Mouse (Mus musculus): ENCODE data around the gene Cyb5rl. TPM values are rescaled to one million over a fixed set of nuclear protein-coding genes. Genes with fewer than 3 reads are reported as not detected.
"Not testable (repeated sequence)": the region's sequence is repeated elsewhere in the genome, so short reads cannot be mapped to it uniquely, and the experiment has no call there.

Cyb5rl gene
- polyA plus RNA-seq, 1 experiment: 11.0 TPM

DNA sequence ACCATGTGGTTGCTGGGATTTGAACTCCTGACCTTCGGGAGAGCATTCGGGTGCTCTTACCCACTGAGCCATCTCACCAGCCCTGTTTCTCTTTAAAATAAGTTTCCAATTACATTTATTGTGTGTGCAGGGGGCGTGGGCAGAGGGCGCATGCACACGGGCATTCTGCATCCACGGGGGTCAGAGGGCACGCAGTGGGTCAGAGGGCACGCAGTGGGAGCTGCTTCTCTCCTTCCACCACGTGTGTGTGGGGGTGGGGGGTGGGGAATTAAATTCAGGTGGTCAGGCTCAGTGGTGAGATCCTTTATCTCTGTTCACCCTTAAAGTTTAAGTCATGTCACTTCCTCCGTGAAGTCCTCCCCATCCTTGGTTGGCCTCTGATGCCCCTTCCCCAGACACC is 31.6 kb downstream of the Cyb5rl start:
- H3K4me3 ChIP-seq (replicated peaks; ENCODE audit: extremely low read depth, low read depth, low read length): no peak overlapping the region
- 77% methylated on average over 10 of the region's 10 CpGs for WGBS
- no peak for DNase-seq
- no peak for TF ChIP-seq CTCF (IDR thresholded peaks at IDR 0.05; ENCODE audit: insufficient read depth, low read length)
- no peak for TF ChIP-seq POLR2A (IDR thresholded peaks at IDR 0.05; ENCODE audit: borderline replicate concordance, extremely low read depth, low read depth, low read length)
- H3K4me1 ChIP-seq (ENCODE audit: control insufficient read depth, insufficient read depth, low read length): no peaks in the 10 kb centered on the region

DNA sequence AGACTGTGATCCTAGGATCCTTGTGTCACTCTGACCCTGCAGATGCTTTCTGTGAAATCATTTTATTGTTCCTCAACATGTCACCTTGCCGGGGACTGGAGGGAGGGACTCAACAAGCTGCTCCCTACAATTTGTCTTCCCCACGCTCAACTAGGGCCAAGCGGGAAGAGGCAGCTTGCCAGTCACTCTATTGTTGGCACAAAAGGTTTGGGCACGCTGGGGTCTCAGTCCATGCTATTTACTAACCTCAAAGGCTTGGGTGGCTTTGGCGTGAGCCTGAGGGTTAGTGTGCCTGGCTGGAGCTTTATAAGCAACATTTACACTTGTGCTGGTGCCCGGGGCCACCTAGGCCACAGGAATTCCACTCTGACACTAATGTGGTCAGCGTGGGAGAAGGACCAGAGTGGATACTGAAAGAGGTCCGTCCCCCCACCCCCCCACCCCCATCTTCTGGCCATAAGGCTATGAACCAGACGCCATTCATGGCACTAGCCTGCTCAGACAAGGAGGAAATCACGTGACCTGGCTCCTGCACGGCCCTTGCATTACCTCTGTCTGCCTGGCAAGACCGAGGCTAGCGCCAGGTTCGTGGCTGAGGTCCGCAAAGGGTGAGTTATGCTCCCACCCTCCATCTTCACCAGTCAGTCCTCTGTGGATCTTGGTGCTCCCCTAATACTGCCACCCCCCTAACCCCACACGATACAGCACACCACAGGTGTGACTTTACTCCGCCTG is 32.2 kb downstream of the Cyb5rl start:
- Histone ChIP-seq H3K4me1 (ENCODE audit: control insufficient read depth, insufficient read depth, low read length) (no peaks in the 10 kb centered on the region), H3K4me3 (replicated peaks; ENCODE audit: extremely low read depth, low read depth, low read length) (no peak overlapping the region)
- DNase-seq: no peak
- 71% methylated on average over 17 of the region's 17 CpGs for WGBS
- TF ChIP-seq CTCF (IDR thresholded peaks at IDR 0.05; ENCODE audit: insufficient read depth, low read length) (no peak), POLR2A (IDR thresholded peaks at IDR 0.05; ENCODE audit: borderline replicate concordance, extremely low read depth, low read depth, low read length) (no peak)

DNA sequence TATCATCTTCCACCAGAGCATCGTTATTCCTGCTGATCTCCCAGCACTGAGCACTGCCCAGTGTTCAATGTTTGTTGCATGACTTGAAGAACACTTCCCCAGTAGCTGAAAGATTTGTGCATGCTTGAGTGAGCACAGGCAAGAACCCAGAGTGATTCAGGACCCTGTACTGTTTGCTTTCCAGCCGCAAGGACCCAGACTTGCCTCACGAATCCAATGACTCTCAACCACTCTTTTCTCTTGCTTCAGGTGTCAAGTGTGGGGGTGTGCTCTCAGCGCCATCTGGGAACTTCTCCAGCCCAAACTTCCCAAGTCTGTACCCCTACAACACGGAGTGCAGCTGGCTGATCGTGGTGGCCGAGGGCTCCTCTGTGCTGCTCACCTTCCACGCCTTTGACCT is 35.4 kb downstream of the Cyb5rl start:
- 68% methylated on average over 8 of the region's 8 CpGs for WGBS
- no peaks in the 10 kb centered on the region for H3K4me1 ChIP-seq (ENCODE audit: control insufficient read depth, insufficient read depth, low read length)
- no peak overlapping the region for H3K4me3 ChIP-seq (replicated peaks; ENCODE audit: extremely low read depth, low read depth, low read length)
- TF ChIP-seq CTCF (IDR thresholded peaks at IDR 0.05; ENCODE audit: insufficient read depth, low read length): no peak
- no peak for TF ChIP-seq POLR2A (IDR thresholded peaks at IDR 0.05; ENCODE audit: borderline replicate concordance, extremely low read depth, low read depth, low read length)
- no peak for DNase-seq

DNA sequence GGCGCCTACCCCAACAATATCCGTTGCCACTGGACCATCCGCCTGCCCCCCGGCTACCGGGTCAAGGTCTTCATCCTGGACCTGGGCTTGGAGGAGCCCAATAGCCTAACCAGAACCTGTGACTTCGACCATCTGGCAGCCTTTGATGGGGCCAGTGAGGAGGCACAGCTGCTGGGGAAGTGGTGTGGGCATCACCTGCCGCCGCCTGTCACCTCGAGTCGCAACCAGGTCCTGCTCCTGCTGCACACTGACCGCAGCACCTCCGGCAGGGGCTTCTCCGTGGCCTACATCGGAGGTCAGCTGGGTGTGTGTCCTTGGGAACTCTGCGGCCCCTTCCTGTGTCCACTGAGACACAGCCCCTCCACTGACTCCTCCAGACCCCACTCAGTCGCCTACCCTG is 40.0 kb downstream of the Cyb5rl start:
- Histone ChIP-seq H3K4me1 (ENCODE audit: control insufficient read depth, insufficient read depth, low read length) (no peaks in the 10 kb centered on the region), H3K4me3 (replicated peaks; ENCODE audit: extremely low read depth, low read depth, low read length) (no peak overlapping the region)
- DNase-seq: no peak
- TF ChIP-seq POLR2A (IDR thresholded peaks at IDR 0.05; ENCODE audit: borderline replicate concordance, extremely low read depth, low read depth, low read length) (no peak), CTCF (IDR thresholded peaks at IDR 0.05; ENCODE audit: insufficient read depth, low read length) (no peak)
- 87% methylated on average over 16 of the region's 16 CpGs for WGBS

- Histone ChIP-seq H3K4me3 (replicated peaks; ENCODE audit: extremely low read depth, low read depth, low read length) (no peak overlapping the region), H3K4me1 (ENCODE audit: control insufficient read depth, insufficient read depth, low read length) (no peaks in the 10 kb centered on the region)
- DNase-seq: no peak
- 42% methylated on average over 13 of the region's 13 CpGs for WGBS
- TF ChIP-seq CTCF (IDR thresholded peaks at IDR 0.05; ENCODE audit: insufficient read depth, low read length): no peak
- no peak for TF ChIP-seq POLR2A (IDR thresholded peaks at IDR 0.05; ENCODE audit: borderline replicate concordance, extremely low read depth, low read depth, low read length)
Observed at GRCm38 (mm10) chr4:107108291-107108731, 41.5 kb downstream of the Cyb5rl start.

DNA sequence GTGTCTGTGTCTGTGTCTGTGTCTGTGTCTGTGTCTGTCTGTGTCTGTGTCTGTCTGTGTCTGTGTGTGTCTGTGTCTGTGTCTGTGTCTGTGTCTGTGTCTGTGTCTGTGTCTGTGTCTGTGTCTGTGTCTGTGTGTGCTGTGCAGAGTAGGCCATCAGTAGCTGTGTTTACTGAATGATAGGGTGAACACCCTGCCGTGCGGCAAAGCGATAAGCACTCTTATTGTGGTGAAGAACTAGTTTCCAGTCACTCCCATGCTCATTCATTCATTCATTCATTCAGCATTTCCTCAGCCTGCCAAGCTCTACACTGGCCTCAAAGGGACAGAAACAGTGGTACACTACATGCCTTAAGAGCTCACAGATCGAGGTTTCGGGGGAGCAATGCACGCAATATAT is 42.4 kb downstream of the Cyb5rl start:
- not testable (repeated sequence) for H3K4me3 ChIP-seq (replicated peaks; ENCODE audit: extremely low read depth, low read depth, low read length); H3K4me1 ChIP-seq (ENCODE audit: control insufficient read depth, insufficient read depth, low read length); DNase-seq
- WGBS: 90% methylated on average over 6 of the region's 6 CpGs

GRCm38 (mm10) chr4:107114278-107114677 is 47.5 kb downstream of the Cyb5rl start:
- 39% methylated on average over 8 of the region's 8 CpGs for WGBS
- H3K4me1 ChIP-seq (ENCODE audit: control insufficient read depth, insufficient read depth, low read length): no peaks in the 10 kb centered on the region
- H3K4me3 ChIP-seq (replicated peaks; ENCODE audit: extremely low read depth, low read depth, low read length): no peak overlapping the region
- DNase-seq: no peak
- TF ChIP-seq CTCF (IDR thresholded peaks at IDR 0.05; ENCODE audit: insufficient read depth, low read length) (no peak), POLR2A (IDR thresholded peaks at IDR 0.05; ENCODE audit: borderline replicate concordance, extremely low read depth, low read depth, low read length) (no peak)

- TF ChIP-seq POLR2A (IDR thresholded peaks at IDR 0.05; ENCODE audit: borderline replicate concordance, extremely low read depth, low read depth, low read length): no peak
- no peak for TF ChIP-seq CTCF (IDR thresholded peaks at IDR 0.05; ENCODE audit: insufficient read depth, low read length)
- H3K4me3 ChIP-seq (replicated peaks; ENCODE audit: extremely low read depth, low read depth, low read length): no peak overlapping the region
- no peaks in the 10 kb centered on the region for H3K4me1 ChIP-seq (ENCODE audit: control insufficient read depth, insufficient read depth, low read length)
- DNase-seq: no peak
- 80% methylated on average over 2 of the region's 2 CpGs for WGBS
Observed at GRCm38 (mm10) chr4:107117741-107118385, 51.1 kb downstream of the Cyb5rl start.

DNA sequence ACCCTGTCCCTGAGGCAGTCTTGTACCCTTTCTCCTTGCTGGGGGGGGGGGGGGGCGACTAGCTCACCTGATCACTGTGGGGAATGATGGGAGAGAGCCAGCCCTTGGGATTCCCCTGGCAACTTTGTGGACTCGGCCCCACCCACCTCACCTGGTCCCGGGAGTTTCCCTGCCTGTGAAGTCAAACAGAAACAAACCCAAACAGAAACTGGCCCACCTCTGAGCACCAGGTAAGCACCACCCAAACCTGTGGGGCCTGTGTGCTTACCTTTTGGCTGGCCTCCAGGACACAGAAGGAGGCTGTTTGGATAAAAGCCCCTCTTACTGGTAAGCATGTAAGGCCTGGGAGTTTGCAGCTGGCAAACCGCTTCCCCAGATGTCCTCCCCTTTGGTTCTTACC is 52.3 kb downstream of the Cyb5rl start:
- no peak for TF ChIP-seq POLR2A (IDR thresholded peaks at IDR 0.05; ENCODE audit: borderline replicate concordance, extremely low read depth, low read depth, low read length)
- TF ChIP-seq CTCF (IDR thresholded peaks at IDR 0.05; ENCODE audit: insufficient read depth, low read length): no peak
- H3K4me3 ChIP-seq (replicated peaks; ENCODE audit: extremely low read depth, low read depth, low read length): no peak overlapping the region
- 50% methylated on average over 4 of the region's 4 CpGs for WGBS
- no peaks in the 10 kb centered on the region for H3K4me1 ChIP-seq (ENCODE audit: control insufficient read depth, insufficient read depth, low read length)
- DNase-seq: no peak

DNA sequence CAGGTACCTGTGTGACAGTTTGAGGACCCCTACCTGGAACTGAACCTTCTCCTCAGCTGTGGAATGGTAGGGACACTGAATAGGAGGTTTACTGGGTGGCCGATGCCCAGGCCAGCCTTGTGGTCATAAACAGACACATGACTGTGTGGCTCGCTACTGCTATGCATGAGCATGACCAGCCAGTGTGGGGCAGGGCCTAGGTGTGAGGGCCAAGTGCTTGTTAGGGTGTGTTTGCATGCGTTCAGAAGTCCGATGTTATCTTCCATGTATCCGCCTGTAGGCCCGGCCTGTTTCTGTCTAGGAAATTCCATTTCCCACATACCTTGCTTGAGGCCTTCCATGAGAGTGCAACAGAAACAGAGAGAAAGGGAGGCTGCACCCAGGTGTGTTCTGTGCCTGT is 53.9 kb downstream of the Cyb5rl start:
- WGBS: 83% methylated on average over 6 of the region's 6 CpGs
- H3K4me1 ChIP-seq (ENCODE audit: control insufficient read depth, insufficient read depth, low read length): no peaks in the 10 kb centered on the region
- DNase-seq: no peak
- TF ChIP-seq POLR2A (IDR thresholded peaks at IDR 0.05; ENCODE audit: borderline replicate concordance, extremely low read depth, low read depth, low read length) (no peak), CTCF (IDR thresholded peaks at IDR 0.05; ENCODE audit: insufficient read depth, low read length) (no peak)
- no peak overlapping the region for H3K4me3 ChIP-seq (replicated peaks; ENCODE audit: extremely low read depth, low read depth, low read length)

Data from lung, adult 2 months (tissue).